Mouse (Mus musculus): ENCODE measurements around the gene Scap. TPM values are rescaled to one million over a fixed set of nuclear protein-coding genes. Genes with fewer than 3 reads are reported as not detected.

Gene Scap
- polyA plus RNA-seq, 1 experiment from 2014 or later = 40.3 TPM

Other genes with a start within 250 kb of the Scap start
- gene Smarcc1, start 215.6 kb upstream of the Scap start, polyA plus RNA-seq (2016; fragmentation: Nextera tagmentation; extraction: Ambion mirVana) = 213 and 222 TPM in 2 replicates
- 189 and 200 TPM in 2 replicates for gene Dhx30, start 215.5 kb upstream of the Scap start, polyA plus RNA-seq (2016; fragmentation: Nextera tagmentation; extraction: Ambion mirVana)
- 2.1 and 2.3 TPM in 2 replicates for gene Cspg5, start 89.5 kb upstream of the Scap start, polyA plus RNA-seq (2016; fragmentation: Nextera tagmentation; extraction: Ambion mirVana)
- gene Elp6, start 28.1 kb upstream of the Scap start, polyA plus RNA-seq (2016; fragmentation: Nextera tagmentation; extraction: Ambion mirVana) = 44.0 and 45.6 TPM in 2 replicates
- gene Ptpn23, start 74.9 kb downstream of the Scap start, polyA plus RNA-seq (2016; fragmentation: Nextera tagmentation; extraction: Ambion mirVana) = 15.1 and 15.5 TPM in 2 replicates
- gene Ngp, start 86.5 kb downstream of the Scap start, polyA plus RNA-seq (2016; fragmentation: Nextera tagmentation; extraction: Ambion mirVana) = not detected in 2 replicates
- 10.6 and 10.7 TPM in 2 replicates for gene Klhl18, start 143.4 kb downstream of the Scap start, polyA plus RNA-seq (2016; fragmentation: Nextera tagmentation; extraction: Ambion mirVana)
- 1.1 and 1.3 TPM in 2 replicates for gene Kif9, start 143.7 kb downstream of the Scap start, polyA plus RNA-seq (2016; fragmentation: Nextera tagmentation; extraction: Ambion mirVana)
- 36.7 and 37.4 TPM in 2 replicates for gene Setd2, start 199.3 kb downstream of the Scap start, polyA plus RNA-seq (2016; fragmentation: Nextera tagmentation; extraction: Ambion mirVana)

All from embryonic facial prominence, embryonic 10.5 days (tissue).